Mouse (Mus musculus): ENCODE measurements around the gene Hs6st1. TPM values are rescaled to one million over a fixed set of nuclear protein-coding genes. Genes with fewer than 3 reads are reported as not detected.

The Hs6st1 gene
- polyA plus RNA-seq, 1 experiment from 2014 or later: 23.6 TPM

GRCm38 (mm10) chr1:36098432-36098831 lies 30.2 kb downstream of the Hs6st1 start:
- Histone ChIP-seq H3K9me3 (replicated peaks; ENCODE audit: low read length) (no peaks in the 10 kb centered on the region), H3K36me3 (ENCODE audit: insufficient read depth, low read length) (peaks cover 24% of the 10 kb centered on the region), H3K9ac (ENCODE audit: low read depth, low read length) (no peak overlapping the region), H3K27me3 (ENCODE audit: insufficient read depth, low read length) (no peaks in the 10 kb centered on the region), H3K4me1 (replicated peaks; ENCODE audit: insufficient read depth, low read length) (no peaks in the 10 kb centered on the region; the same call in 1 of the 2 replicates), H3K4me2 (ENCODE audit: low read length) (no peak overlapping the region), H3K4me3 (replicated peaks; ENCODE audit: low read depth, low read length) (no peak overlapping the region), H3K27ac (no peak overlapping the region)
- WGBS: 86% methylated on average over 4 of the region's 4 CpGs
- no peak for DNase-seq (ENCODE audit: low spot score)
- ATAC-seq (replicated peaks; ENCODE audit: low FRiP score, low read depth): no peak
- no peak for TF ChIP-seq CTCF (IDR thresholded peaks at IDR 0.05; ENCODE audit: low read depth)

- Histone ChIP-seq H3K4me1 (replicated peaks; ENCODE audit: insufficient read depth, low read length) (no peaks in the 10 kb centered on the region; the same call in 1 of the 2 replicates), H3K9me3 (replicated peaks; ENCODE audit: low read length) (no peaks in the 10 kb centered on the region), H3K9ac (ENCODE audit: low read depth, low read length) (no peak overlapping the region), H3K36me3 (ENCODE audit: insufficient read depth, low read length) (peaks cover 32% of the 10 kb centered on the region), H3K4me2 (ENCODE audit: low read length) (no peak overlapping the region), H3K4me3 (replicated peaks; ENCODE audit: low read depth, low read length) (no peak overlapping the region), H3K27ac (no peak overlapping the region), H3K27me3 (ENCODE audit: insufficient read depth, low read length) (no peaks in the 10 kb centered on the region)
- no peak for TF ChIP-seq CTCF (IDR thresholded peaks at IDR 0.05; ENCODE audit: low read depth)
- no peak for ATAC-seq (replicated peaks; ENCODE audit: low FRiP score, low read depth)
- DNase-seq (ENCODE audit: low spot score): no peak
- WGBS: 93% methylated on average over 3 of the region's 3 CpGs
These were observed 32.2 kb downstream of the Hs6st1 start for GRCm38 (mm10) chr1:36100371-36100770.

GRCm38 (mm10) chr1:36105917-36106706 lies 37.9 kb downstream of the Hs6st1 start:
- Histone ChIP-seq H3K4me1 (replicated peaks; ENCODE audit: insufficient read depth, low read length) (no peaks in the 10 kb centered on the region), H3K36me3 (ENCODE audit: insufficient read depth, low read length) (peaks cover 39% of the 10 kb centered on the region), H3K27me3 (ENCODE audit: insufficient read depth, low read length) (no peaks in the 10 kb centered on the region), H3K27ac (no peak overlapping the region), H3K9me3 (replicated peaks; ENCODE audit: low read length) (no peaks in the 10 kb centered on the region), H3K4me3 (replicated peaks; ENCODE audit: low read depth, low read length) (no peak overlapping the region), H3K9ac (ENCODE audit: low read depth, low read length) (no peak overlapping the region), H3K4me2 (ENCODE audit: low read length) (no peak overlapping the region)
- no peak for TF ChIP-seq CTCF (IDR thresholded peaks at IDR 0.05; ENCODE audit: low read depth)
- WGBS: 53% methylated on average over 11 of the region's 11 CpGs
- ATAC-seq (replicated peaks; ENCODE audit: low FRiP score, low read depth): peak; percentile 53
- no peak for DNase-seq (ENCODE audit: low spot score)

- Histone ChIP-seq H3K4me1 (replicated peaks; ENCODE audit: insufficient read depth, low read length) (no peaks in the 10 kb centered on the region), H3K4me2 (ENCODE audit: low read length) (no peak overlapping the region), H3K9me3 (replicated peaks; ENCODE audit: low read length) (no peaks in the 10 kb centered on the region), H3K36me3 (ENCODE audit: insufficient read depth, low read length) (peaks cover 10% of the 10 kb centered on the region), H3K27ac (no peak overlapping the region), H3K4me3 (replicated peaks; ENCODE audit: low read depth, low read length) (no peak overlapping the region), H3K27me3 (ENCODE audit: insufficient read depth, low read length) (no peaks in the 10 kb centered on the region), H3K9ac (ENCODE audit: low read depth, low read length) (no peak overlapping the region)
- no peak for ATAC-seq (replicated peaks; ENCODE audit: low FRiP score, low read depth)
- DNase-seq (ENCODE audit: low spot score): no peak
- no peak for TF ChIP-seq CTCF (IDR thresholded peaks at IDR 0.05; ENCODE audit: low read depth)
- WGBS: 88% methylated on average over 4 of the region's 4 CpGs
These were observed 41.8 kb downstream of the Hs6st1 start for GRCm38 (mm10) chr1:36109987-36110386.

- Histone ChIP-seq H3K4me1 (replicated peaks; ENCODE audit: insufficient read depth, low read length) (no peaks in the 10 kb centered on the region), H3K4me2 (ENCODE audit: low read length) (no peak overlapping the region), H3K27me3 (ENCODE audit: insufficient read depth, low read length) (no peaks in the 10 kb centered on the region), H3K36me3 (ENCODE audit: insufficient read depth, low read length) (no peaks in the 10 kb centered on the region), H3K27ac (no peak overlapping the region), H3K9me3 (replicated peaks; ENCODE audit: low read length) (no peaks in the 10 kb centered on the region), H3K9ac (ENCODE audit: low read depth, low read length) (no peak overlapping the region), H3K4me3 (replicated peaks; ENCODE audit: low read depth, low read length) (no peak overlapping the region)
- WGBS: 72% methylated on average over 3 of the region's 3 CpGs
- no peak for DNase-seq (ENCODE audit: low spot score)
- ATAC-seq (replicated peaks; ENCODE audit: low FRiP score, low read depth): no peak
- TF ChIP-seq CTCF (IDR thresholded peaks at IDR 0.05; ENCODE audit: low read depth): no peak
These were observed 44.5 kb downstream of the Hs6st1 start for GRCm38 (mm10) chr1:36112665-36113064.

- no peak for ATAC-seq (replicated peaks; ENCODE audit: low FRiP score, low read depth)
- Histone ChIP-seq H3K4me1 (replicated peaks; ENCODE audit: insufficient read depth, low read length) (no peaks in the 10 kb centered on the region), H3K9ac (ENCODE audit: low read depth, low read length) (no peak overlapping the region), H3K36me3 (ENCODE audit: insufficient read depth, low read length) (no peaks in the 10 kb centered on the region), H3K27ac (no peak overlapping the region), H3K4me3 (replicated peaks; ENCODE audit: low read depth, low read length) (no peak overlapping the region), H3K9me3 (replicated peaks; ENCODE audit: low read length) (no peaks in the 10 kb centered on the region), H3K27me3 (ENCODE audit: insufficient read depth, low read length) (no peaks in the 10 kb centered on the region), H3K4me2 (ENCODE audit: low read length) (no peak overlapping the region)
- DNase-seq (ENCODE audit: low spot score): no peak
- WGBS: 65% methylated on average over 8 of the region's 8 CpGs
- no peak for TF ChIP-seq CTCF (IDR thresholded peaks at IDR 0.05; ENCODE audit: low read depth)
These were observed 45.5 kb downstream of the Hs6st1 start for GRCm38 (mm10) chr1:36113670-36114069.

Data from kidney, postnatal 0 days (tissue).